Mouse (Mus musculus) intestine, postnatal 0 days (tissue): ENCODE data around the gene Papola. TPM values are rescaled to one million over a fixed set of nuclear protein-coding genes. Genes with fewer than 3 reads are reported as not detected.

ENCODE experiments used
- ATAC-seq: fragments of 200-750 bp; cut with Nextera tagmentation; 2 replicates; pipeline ENCODE4 v1.8.0; 2017; ENCODE audit warnings: mild to moderate bottlenecking, moderate TSS enrichment, moderate library complexity
- H3K27ac ChIP-seq: fragments of 300-500 bp; sonication (generic); 2 replicates; pipeline ENCODE4 v1.5.1; 2014; ENCODE audit warnings: mild to moderate bottlenecking, low read depth, low read length, moderate library complexity
- H3K27me3 ChIP-seq: fragments of 300-500 bp; sonication (generic); replicated peaks from 2 replicates; pipeline ENCODE4 v1.6.1; 2014; ENCODE audit warnings: low read length, mixed read lengths; ENCODE audit not compliant: control insufficient read depth, insufficient read depth
- H3K36me3 ChIP-seq: fragments of 300-500 bp; sonication (generic); 2 replicates; pipeline ENCODE4 v1.6.1; 2014; ENCODE audit warnings: mild to moderate bottlenecking, moderate library complexity; ENCODE audit not compliant: control insufficient read depth, insufficient read depth
- H3K4me1 ChIP-seq: fragments of 300-500 bp; sonication (generic); replicated peaks from 2 replicates; pipeline ENCODE4 v1.6.1; 2014; ENCODE audit warnings: antibody characterized with exemption, low read length, mixed read lengths; ENCODE audit not compliant: control insufficient read depth, insufficient read depth
- H3K4me2 ChIP-seq: fragments of 300-500 bp; sonication (generic); replicated peaks from 2 replicates; pipeline ENCODE4 v1.6.1; 2014; ENCODE audit warnings: low read depth, mild to moderate bottlenecking, moderate library complexity
- H3K4me3 ChIP-seq: fragments of 300-500 bp; sonication (generic); 2 replicates; pipeline ENCODE4 v1.5.1; 2014; ENCODE audit warnings: low read depth, low read length
- H3K9ac ChIP-seq: fragments of 300-500 bp; sonication (generic); 2 replicates; pipeline ENCODE4 v1.6.1; 2014; ENCODE audit warnings: mild to moderate bottlenecking, low read depth, low read length
- H3K9me3 ChIP-seq: fragments of 300-500 bp; sonication (generic); 2 replicates; pipeline ENCODE4 v1.6.1; 2016; ENCODE audit warnings: mixed run types; ENCODE audit not compliant: control insufficient read depth
- CTCF ChIP-seq: sonication (generic); IDR thresholded peaks from 2 replicates; pipeline ENCODE4 v1.5.1; 2016; ENCODE audit warnings: low read depth, mild to moderate bottlenecking, control low read depth, antibody characterized with exemption, moderate library complexity
- WGBS: fragments of 180-500 bp; shearing (Covaris S2); extraction: QIAGEN DNeasy Blood & Tissue Kit; methylation state at CpG from one replicate; pipeline ENCODE4 v1.1.7; 2014; 5-methylcytosine and 5-hydroxymethylcytosine counted together
- polyA plus RNA-seq: library from polyadenylated mRNA; unstranded; fragments of >200 nt; fragmentation: Nextera tagmentation; extraction: Ambion mirVana; gene quantifications from 2 replicates; pipeline ENCODE4 v1.2.1, GENCODE M21; 2015

Papola gene
- 101 and 110 TPM in 2 replicates for polyA plus RNA-seq

- peak within 1 kb of the TSS; percentile 98 for H3K9ac ChIP-seq
- no peaks in the 10 kb centered on the region for H3K27me3 ChIP-seq
- peak within 1 kb of the TSS; percentile 93 for H3K4me3 ChIP-seq
- peak within 1 kb of the TSS; percentile 81 for H3K4me2 ChIP-seq
- peak; percentile 91 for ATAC-seq
- no peaks in the 10 kb centered on the region for H3K36me3 ChIP-seq
- no peak for TF ChIP-seq CTCF
- peak within 1 kb of the TSS; percentile 99 for H3K27ac ChIP-seq
- no peaks in the 10 kb centered on the region for H3K9me3 ChIP-seq
- WGBS: 1% methylated on average over 63 of the region's 85 CpGs
- 0 out of 2 replicates have a peak, but pooled peaks cover 3% of the 10 kb centered on the region for H3K4me1 ChIP-seq
These were observed at the start of gene Papola for GRCm38 (mm10) chr12:105784196-105784999. Papola (plus strand) TSS chr12:105784694.

DNA sequence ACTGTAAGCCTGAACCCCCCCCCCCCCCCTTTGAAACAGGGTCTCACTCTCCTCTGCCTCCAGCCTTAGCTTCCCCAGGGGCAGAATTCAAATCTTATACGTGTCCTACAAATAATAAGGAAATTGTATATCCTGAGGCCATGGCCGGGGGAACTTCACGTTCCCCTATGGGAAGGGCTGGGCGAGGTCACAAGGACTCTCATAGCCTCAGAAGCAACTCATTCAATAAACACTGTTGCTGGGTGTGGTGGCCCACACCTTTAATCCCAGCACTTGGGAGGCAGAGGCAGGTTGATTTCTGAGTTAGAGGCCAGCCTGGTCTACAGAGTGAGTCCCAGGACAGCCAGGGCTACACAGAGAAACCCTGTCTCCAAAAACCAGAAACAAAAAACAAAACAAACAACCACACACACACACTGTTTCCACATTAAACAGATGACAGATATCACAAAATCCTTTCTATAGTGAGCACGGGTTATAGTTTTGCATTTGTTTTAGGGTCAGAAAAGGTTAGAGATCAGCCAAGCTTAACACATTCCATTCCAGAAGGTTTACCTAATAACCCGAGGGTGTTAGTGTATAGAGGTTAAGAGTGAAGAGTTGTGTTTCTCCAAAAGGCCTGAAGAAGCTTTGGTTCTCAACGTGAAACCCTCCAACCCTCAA, 49.1 kb upstream of the Papola start:
- no peaks in the 10 kb centered on the region for H3K9me3 ChIP-seq
- no peak for ATAC-seq
- H3K4me2 ChIP-seq: no peak overlapping the region
- 56% methylated on average over 7 of the region's 7 CpGs for WGBS
- H3K36me3 ChIP-seq: no peaks in the 10 kb centered on the region
- no peak for TF ChIP-seq CTCF
- H3K27me3 ChIP-seq: no peaks in the 10 kb centered on the region
- H3K4me3 ChIP-seq: no peak overlapping the region
- H3K9ac ChIP-seq: no peak overlapping the region
- 0 out of 2 replicates have a peak, but pooled peaks cover 4% of the 10 kb centered on the region for H3K4me1 ChIP-seq
- no peak overlapping the region for H3K27ac ChIP-seq

DNA sequence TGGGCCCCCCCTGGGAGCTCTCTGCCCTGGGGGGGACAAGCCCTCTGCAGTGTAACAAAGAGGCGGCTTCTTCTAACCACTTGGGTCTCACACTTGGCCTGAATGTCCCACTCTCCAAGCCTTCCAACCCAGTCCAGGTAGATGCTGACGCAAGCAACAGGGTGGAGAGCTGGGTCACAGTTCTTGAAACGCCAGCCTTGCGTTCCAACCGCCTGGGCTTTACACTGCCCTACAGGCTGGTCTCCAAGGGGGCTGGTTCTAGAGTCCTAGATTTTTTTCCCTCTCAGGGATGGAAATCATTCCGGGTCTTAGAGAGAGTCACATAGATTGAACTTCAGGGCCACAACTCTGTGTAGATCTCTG, 48.6 kb upstream of the Papola start:
- 0 out of 2 replicates have a peak, but pooled peaks cover 2% of the 10 kb centered on the region for H3K4me1 ChIP-seq

DNA sequence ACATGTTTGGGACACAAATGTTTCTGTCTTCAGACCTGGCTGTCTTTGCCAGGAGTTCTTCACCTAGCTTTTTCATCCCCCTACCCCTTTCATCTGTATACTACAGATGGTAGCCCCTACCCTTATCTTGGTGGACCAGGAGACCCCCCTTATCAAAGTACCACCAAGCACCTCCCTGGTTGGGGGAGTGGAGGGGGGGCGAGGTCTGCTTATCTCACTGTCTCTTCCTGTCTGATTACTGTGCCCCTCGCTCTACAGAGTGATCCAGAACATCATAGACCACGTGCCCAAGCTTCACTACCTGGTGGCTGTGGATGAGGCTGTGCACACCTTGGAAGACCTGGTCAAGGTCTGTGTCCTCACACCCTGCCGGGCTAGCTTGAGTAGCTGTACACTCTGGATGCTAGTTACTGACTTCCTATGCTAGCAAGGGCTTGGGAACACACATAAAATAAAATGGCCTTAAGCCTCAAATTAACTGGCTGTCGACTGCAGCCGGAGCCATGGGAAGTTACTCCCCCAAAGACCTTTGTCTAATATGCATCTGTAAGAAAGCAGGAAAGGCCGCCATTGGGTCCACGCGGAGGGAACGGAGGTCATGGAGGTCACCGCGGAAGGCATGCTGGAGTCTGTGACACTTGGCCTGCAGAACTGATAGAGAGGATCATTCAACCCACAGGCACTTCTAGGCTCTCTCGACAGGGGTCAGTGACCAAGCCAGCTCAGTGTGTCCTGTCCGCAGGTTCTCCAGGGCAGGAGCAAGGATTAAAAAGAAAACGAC, 46.0 kb upstream of the Papola start:
- WGBS: 85% methylated on average over 15 of the region's 15 CpGs
- Histone ChIP-seq H3K9ac (no peak overlapping the region), H3K4me1 (no peaks in the 10 kb centered on the region), H3K4me3 (no peak overlapping the region), H3K4me2 (no peak overlapping the region), H3K27ac (no peak overlapping the region), H3K27me3 (no peaks in the 10 kb centered on the region), H3K9me3 (no peaks in the 10 kb centered on the region), H3K36me3 (no peaks in the 10 kb centered on the region)
- no peak for TF ChIP-seq CTCF
- no peak for ATAC-seq

More for the DNA sequence above, 48.6 kb upstream of the Papola start:
- Histone ChIP-seq H3K4me2 (no peak overlapping the region), H3K27ac (no peak overlapping the region), H3K9ac (no peak overlapping the region), H3K36me3 (no peaks in the 10 kb centered on the region), H3K9me3 (no peaks in the 10 kb centered on the region), H3K27me3 (no peaks in the 10 kb centered on the region), H3K4me3 (no peak overlapping the region)
- no peak for ATAC-seq
- 88% methylated on average over 6 of the region's 6 CpGs for WGBS
- TF ChIP-seq CTCF: no peak

GRCm38 (mm10) chr12:105739656-105740055, 44.8 kb upstream of the Papola start:
- Histone ChIP-seq H3K4me1 (no peaks in the 10 kb centered on the region), H3K9ac (no peak overlapping the region), H3K36me3 (no peaks in the 10 kb centered on the region), H3K27ac (no peak overlapping the region), H3K27me3 (no peaks in the 10 kb centered on the region), H3K9me3 (no peaks in the 10 kb centered on the region), H3K4me2 (no peak overlapping the region), H3K4me3 (no peak overlapping the region)
- no peak for TF ChIP-seq CTCF
- no peak for ATAC-seq
- 81% methylated on average over 8 of the region's 8 CpGs for WGBS

GRCm38 (mm10) chr12:105748114-105748513, 36.4 kb upstream of the Papola start:
- H3K27ac ChIP-seq: 0 out of 2 replicates have a peak overlapping the region, but pooled peaks have one; percentile 35
- no peak overlapping the region for H3K4me2 ChIP-seq
- TF ChIP-seq CTCF: no peak
- 0 out of 2 replicates have a peak, but pooled peaks cover under 1% of the 10 kb centered on the region for H3K4me1 ChIP-seq
- H3K4me3 ChIP-seq: no peak overlapping the region
- no peaks in the 10 kb centered on the region for H3K9me3 ChIP-seq
- no peaks in the 10 kb centered on the region for H3K27me3 ChIP-seq
- H3K9ac ChIP-seq: no peak overlapping the region
- no peaks in the 10 kb centered on the region for H3K36me3 ChIP-seq
- WGBS: 25% methylated on average over 5 of the region's 5 CpGs
- peak; percentile 87 for ATAC-seq
